Mouse (Mus musculus) heart, adult 9 months (tissue): ENCODE measurements around the gene Asb5.
"Not testable (repeated sequence)": the region's sequence is repeated elsewhere in the genome, so short reads cannot be mapped to it uniquely, and the experiment has no call there.

Experiments used
- DNase-seq, 2 experiments: peaks; one replicate each; pipeline ENCODE4 v3.0.0; 2022; ENCODE audit warnings: low spot score in 2 of 2

Asb5 gene

GRCm38 (mm10) chr8:54537285-54537684, 7.9 kb downstream of the Asb5 start:
- DNase-seq: no peak

- no peak for DNase-seq
These were observed 12.0 kb downstream of the Asb5 start for GRCm38 (mm10) chr8:54541331-54541730.

GRCm38 (mm10) chr8:54548383-54548782, 19.0 kb downstream of the Asb5 start:
- DNase-seq: no peak

- DNase-seq: no peak
These were observed 20.7 kb downstream of the Asb5 start for GRCm38 (mm10) chr8:54550026-54550574.

- no peak for DNase-seq
These were observed 25.5 kb downstream of the Asb5 start for GRCm38 (mm10) chr8:54554921-54555320.

- DNase-seq: no peak
These were observed 32.8 kb downstream of the Asb5 start for GRCm38 (mm10) chr8:54562137-54562536.

GRCm38 (mm10) chr8:54565181-54565580, 35.8 kb downstream of the Asb5 start:
- DNase-seq: no peak

- DNase-seq: no peak
These were observed 36.4 kb downstream of the Asb5 start for GRCm38 (mm10) chr8:54565603-54566260.

- no peak for DNase-seq
These were observed 37.8 kb downstream of the Asb5 start for GRCm38 (mm10) chr8:54567168-54567567.

- peak; percentile 23 to 38 for DNase-seq
These were observed 41.5 kb downstream of the Asb5 start for GRCm38 (mm10) chr8:54570618-54571609.

- DNase-seq: no peak
These were observed 52.1 kb downstream of the Asb5 start for GRCm38 (mm10) chr8:54581436-54581835.

- DNase-seq: no peak
These were observed 53.5 kb downstream of the Asb5 start for GRCm38 (mm10) chr8:54582886-54583285.

- DNase-seq: no peak
These were observed 65.3 kb downstream of the Asb5 start for GRCm38 (mm10) chr8:54594634-54595033.

GRCm38 (mm10) chr8:54596051-54596450, 66.7 kb downstream of the Asb5 start:
- DNase-seq: no peak

- DNase-seq: no peak
These were observed 67.6 kb downstream of the Asb5 start for GRCm38 (mm10) chr8:54596940-54597339.

GRCm38 (mm10) chr8:54597386-54597785, 68.0 kb downstream of the Asb5 start:
- DNase-seq: no peak

GRCm38 (mm10) chr8:54600671-54601251, 71.4 kb downstream of the Asb5 start, which contains the start of gene Spata4:
TSS of gene Spata4 (plus strand) at chr8:54600781.
- no peak for DNase-seq

- DNase-seq: no peak
These were observed 74.1 kb downstream of the Asb5 start for GRCm38 (mm10) chr8:54603440-54603839.

- peak; percentile 62 to 67 for DNase-seq
These were observed 80.0 kb downstream of the Asb5 start for GRCm38 (mm10) chr8:54609336-54609735.

- DNase-seq: peak; percentile 44 to 47
These were observed 80.9 kb downstream of the Asb5 start for GRCm38 (mm10) chr8:54610238-54610637.

- not testable (repeated sequence) for DNase-seq
These were observed 87.3 kb downstream of the Asb5 start for GRCm38 (mm10) chr8:54616710-54617109.
